Mouse (Mus musculus) fat pad, adult 2 months (tissue): Measurements from ENCODE around the gene Tbc1d23.
"Not testable (repeated sequence)": the region's sequence is repeated elsewhere in the genome, so short reads cannot be mapped to it uniquely, and the experiment has no call there.

Experiments
- DNase-seq: peaks from one replicate; pipeline ENCODE4 v3.0.0-alpha.2; 2011; ENCODE audit warnings: low read depth, low spot score; ENCODE audit errors: extremely low read depth

Gene Tbc1d23

DNA sequence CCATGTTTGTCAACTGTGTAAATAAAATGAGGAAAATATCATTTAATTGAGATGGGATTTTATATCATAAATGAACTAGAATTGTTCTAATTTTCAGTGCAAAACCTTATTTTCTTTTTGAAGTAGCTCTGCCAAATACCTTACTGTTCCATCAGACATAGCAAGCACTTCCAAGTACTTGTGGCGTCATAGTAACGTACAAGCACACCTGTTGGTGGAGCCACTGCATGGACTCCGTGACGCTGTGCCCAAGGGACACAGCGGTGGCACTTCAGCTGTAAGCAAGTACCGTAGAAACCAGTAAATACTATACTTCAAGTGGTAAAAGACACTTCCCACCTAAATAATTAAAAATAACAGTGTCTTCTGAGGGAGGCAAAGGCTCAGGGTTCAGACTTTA lies 10.9 kb downstream of the Tbc1d23 start:
- no peak for DNase-seq

- no peak for DNase-seq
Measured at GRCm38 (mm10) chr16:57215957-57216356, 15.3 kb downstream of the Tbc1d23 start.

DNA sequence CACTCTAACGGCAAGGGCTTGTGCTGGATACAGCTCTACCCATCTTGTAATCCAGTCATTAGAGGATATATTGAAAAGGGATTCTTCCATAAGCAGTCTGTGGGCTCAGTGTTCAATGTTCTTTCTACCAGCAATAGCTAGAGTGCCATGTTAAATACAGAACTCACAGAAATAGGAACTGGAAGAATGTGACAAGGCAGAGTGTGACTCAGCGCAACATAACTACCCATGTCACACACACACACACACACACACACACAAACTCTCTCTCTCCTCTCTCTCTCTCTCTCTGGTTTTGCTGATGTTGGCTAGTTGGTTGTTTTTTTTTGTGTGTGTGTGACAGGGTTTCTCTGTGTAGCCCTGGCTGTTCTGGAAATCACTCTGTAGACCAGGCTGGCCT lies 20.3 kb downstream of the Tbc1d23 start:
- no peak for DNase-seq

GRCm38 (mm10) chr16:57208342-57208741 lies 23.0 kb downstream of the Tbc1d23 start:
- DNase-seq: no peak

DNA sequence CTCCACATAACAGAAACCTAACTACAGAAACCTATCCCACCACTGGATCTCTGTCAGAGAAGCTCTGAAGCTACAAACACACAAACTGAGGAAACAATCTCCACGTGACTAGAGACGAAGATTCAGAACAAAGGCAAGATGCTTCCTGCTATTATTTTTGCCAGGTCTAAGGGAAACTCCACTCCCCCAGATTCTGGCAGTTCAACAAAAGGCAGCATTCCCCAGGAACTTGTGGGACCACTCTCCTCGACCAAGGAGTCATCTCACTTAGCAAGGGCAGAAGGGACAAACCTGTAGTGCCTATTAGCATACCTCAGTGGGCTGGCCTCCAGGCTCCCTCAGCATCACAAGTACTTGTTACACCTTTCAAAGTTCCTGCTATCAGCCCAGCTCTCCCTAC lies 34.0 kb downstream of the Tbc1d23 start:
- DNase-seq: no peak

DNA sequence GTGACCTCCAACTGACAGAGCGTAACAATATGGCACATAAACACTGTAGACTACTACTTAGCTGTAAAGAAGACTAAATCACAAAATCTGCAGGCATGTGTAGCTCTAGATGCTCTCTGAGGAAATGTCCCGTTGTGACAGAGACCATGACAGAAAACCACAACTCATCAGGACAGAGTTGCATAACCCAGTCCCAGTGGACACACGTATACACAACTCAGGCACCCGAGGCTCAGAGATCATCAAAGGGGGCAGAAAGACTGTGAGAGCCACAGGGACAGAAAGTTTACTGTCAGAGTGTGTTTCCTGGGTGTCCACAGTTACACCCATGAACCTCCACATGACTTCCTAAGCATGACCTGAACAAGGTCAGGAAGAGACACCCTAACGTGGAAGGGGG lies 34.7 kb downstream of the Tbc1d23 start:
- no peak for DNase-seq

DNA sequence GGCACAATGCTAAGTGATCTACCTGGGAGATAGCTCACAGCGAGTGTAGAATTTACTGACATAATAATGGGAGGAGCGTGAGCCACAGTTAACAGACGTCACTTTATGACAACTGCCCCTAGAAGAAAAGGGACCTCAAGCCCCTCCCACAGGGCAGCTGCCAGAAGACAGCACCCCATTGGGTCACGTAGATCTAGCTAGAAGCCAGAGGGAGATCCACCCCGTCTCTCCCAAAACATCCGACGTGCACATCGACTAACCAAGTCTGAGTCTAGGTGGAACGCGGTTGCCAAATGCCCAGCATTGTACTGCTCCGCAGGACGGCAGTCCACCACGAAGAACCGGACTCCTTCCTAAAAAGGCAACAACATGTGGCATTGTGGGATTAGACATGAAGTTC lies 40.1 kb downstream of the Tbc1d23 start:
- no peak for DNase-seq

GRCm38 (mm10) chr16:57190390-57190789 lies 40.9 kb downstream of the Tbc1d23 start:
- DNase-seq: no peak

DNA sequence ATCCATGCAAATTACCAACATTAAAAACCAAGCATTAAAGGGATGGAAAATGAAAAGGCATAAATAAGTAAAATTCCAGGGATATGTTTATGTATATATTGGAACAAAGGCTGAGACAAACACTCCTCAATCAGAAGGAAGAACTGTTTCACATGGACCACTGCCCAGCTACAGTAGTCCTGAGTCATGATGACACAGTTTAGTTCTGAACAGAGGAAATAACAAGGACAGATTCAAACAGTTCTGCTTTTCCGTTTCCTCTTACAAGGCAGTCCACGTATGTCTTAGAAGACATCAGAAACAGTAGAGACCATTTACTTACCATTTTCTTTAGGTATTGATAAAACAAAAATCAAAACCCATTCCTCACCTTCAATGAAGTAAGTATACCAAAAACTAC lies 41.8 kb downstream of the Tbc1d23 start:
- DNase-seq: no peak

DNA sequence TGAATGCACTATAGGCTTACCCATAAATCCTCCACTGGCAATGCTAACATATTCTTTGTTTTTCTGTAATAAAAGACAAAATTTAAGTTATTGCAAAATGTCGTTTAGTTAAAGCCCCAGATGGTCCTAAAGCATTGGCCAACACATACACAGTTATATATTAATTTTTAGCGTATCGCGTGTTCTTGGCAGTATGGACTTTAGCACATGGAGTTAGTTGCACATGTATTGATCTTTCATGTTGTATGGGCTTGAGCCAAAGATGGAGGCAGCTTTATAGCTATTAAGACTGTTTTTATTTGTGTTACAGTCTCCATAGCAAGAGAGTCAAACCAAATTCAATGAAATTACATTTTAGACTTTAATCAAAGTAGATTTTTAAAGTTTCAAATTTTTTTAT lies 44.7 kb downstream of the Tbc1d23 start:
- DNase-seq: no peak

DNA sequence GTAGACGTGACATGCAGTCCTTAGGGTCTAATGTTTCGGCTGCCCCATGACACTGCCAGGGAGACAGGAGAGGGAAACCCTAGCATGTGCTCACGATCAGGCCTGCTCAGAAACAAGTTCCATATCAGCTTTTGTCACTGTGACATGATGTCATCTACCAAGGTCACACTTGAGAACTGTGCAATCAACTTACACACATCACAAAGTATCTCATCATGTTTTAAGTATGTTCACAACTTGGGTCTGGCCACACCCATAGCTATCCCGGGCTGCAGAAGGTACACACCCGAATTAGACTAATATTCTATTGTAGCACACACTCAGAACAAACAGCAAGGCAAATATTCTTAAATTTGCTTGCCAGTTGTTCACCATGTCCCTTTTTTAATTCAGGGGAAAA lies 49.3 kb downstream of the Tbc1d23 start:
- DNase-seq: no peak

- no peak for DNase-seq
Measured at GRCm38 (mm10) chr16:57181180-57181579, 50.1 kb downstream of the Tbc1d23 start.

DNA sequence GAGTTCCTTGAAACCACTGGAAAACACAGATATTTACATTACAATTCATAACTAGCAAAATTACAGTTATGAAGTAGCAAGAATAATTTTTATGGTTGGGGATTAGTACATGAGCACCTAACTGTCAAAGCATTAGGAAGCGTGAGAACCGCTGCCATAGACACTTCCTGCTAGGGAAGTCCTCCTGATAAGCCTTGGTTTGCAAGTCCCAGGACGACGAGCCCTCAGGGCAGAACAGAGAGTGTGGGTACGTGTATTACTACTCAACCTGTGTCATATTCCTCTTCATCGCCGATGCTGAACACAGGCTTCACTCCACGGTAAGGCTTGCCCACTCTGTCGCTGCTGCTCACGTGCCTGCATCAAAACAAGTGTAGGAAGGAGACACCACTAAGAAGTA lies 53.6 kb downstream of the Tbc1d23 start:
- DNase-seq: no peak

DNA sequence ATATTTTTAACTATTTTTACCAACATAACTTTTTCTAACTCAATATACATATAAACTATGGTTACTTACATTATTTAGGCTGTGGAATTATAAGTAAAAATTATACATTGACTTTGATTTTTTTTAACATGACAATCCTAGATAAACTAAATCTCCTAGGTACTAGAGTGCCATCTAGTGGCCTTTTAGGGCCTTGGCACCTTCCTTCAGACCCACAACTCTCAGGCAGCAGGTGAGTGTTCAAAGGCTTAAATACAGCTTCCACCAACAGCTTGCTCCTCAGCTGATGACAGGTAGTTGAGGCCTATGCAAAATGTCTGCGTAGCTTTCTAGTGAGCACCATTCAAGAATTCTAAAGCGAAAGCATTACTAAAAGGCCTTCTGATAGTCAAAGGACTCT lies 54.0 kb downstream of the Tbc1d23 start:
- DNase-seq: no peak

GRCm38 (mm10) chr16:57176276-57176675 lies 55.0 kb downstream of the Tbc1d23 start:
- no peak for DNase-seq

DNA sequence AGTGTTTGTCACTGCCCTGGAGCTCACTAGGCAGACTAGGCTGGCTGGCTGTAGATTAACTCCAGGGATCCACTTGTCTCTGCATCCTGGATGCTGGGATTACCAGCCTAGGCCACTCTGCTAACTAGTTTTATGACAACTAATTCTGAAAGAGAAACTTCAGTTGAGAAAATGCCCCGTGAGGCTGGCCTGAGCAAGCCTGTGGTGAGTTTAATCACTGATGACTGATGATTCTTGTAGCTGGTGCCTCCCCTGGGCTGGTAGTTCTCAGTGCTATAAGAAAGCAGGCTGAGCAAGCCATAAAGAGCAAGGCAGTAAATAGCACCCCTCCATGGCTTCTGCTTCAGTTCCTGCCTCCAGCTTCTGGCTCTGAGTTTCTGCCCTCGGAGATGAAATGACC lies 55.6 kb downstream of the Tbc1d23 start:
- DNase-seq: no peak

- not testable (repeated sequence) for DNase-seq
Measured at GRCm38 (mm10) chr16:57174480-57174879, 56.8 kb downstream of the Tbc1d23 start.

- DNase-seq: no peak
Measured at GRCm38 (mm10) chr16:57171570-57171969, 59.7 kb downstream of the Tbc1d23 start.

DNA sequence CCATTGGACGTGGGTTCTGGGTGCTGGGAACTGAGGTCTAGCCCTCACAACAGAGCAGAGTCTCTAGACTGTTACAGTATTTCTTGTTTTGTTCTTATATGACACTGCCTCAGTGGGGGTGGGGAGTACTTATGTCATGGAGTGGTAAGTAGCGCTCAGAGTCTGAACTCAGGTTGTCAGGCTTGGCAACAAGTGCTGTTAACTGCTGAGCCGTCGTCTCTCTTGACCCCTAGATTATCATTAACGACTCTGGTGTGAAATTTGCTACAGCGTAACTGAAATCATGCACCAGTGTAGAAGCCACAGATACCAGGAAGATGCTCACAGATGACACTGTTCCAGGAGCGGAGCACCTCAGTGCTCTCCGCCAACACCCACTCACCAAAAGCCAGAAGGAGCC lies 60.1 kb downstream of the Tbc1d23 start:
- DNase-seq: no peak

DNA sequence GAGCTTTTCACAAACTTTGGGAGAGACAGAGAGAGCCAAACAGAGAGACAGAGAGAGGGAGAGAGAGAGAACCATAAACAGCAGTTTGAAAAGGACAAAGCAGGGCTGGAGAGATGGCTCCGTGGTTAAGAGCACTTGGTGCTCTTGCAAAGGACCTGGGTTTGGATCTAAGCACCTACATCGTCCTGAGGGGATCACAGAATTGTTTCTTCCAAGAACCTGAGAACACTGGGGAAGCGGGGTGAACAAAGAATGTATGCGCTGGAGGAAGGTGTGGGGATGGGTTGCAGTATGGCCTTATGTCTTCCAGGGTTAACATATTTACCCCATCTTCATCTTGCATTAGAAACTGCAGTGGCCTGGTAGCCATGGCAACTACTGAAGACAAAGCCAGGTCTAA lies 63.1 kb downstream of the Tbc1d23 start:
- DNase-seq: no peak

DNA sequence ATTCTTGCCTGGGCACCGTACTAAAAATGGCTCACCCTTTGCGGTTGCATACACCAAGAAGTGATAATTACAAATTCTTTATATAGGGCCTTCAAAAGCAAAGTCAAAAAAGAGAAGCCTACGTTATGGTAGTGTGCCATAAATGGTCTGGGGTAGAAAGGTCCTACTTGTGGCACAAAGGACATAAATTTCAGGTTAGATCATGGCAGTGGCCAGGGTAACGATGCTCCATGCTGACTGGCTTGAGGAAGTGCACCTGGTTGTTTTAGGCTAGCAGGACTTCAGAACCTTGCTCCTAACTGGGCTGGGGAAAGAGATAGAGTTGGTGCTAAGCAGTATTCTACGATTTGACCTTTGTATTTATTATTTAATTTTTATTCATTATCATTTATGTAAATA lies 63.8 kb downstream of the Tbc1d23 start:
- no peak for DNase-seq

DNA sequence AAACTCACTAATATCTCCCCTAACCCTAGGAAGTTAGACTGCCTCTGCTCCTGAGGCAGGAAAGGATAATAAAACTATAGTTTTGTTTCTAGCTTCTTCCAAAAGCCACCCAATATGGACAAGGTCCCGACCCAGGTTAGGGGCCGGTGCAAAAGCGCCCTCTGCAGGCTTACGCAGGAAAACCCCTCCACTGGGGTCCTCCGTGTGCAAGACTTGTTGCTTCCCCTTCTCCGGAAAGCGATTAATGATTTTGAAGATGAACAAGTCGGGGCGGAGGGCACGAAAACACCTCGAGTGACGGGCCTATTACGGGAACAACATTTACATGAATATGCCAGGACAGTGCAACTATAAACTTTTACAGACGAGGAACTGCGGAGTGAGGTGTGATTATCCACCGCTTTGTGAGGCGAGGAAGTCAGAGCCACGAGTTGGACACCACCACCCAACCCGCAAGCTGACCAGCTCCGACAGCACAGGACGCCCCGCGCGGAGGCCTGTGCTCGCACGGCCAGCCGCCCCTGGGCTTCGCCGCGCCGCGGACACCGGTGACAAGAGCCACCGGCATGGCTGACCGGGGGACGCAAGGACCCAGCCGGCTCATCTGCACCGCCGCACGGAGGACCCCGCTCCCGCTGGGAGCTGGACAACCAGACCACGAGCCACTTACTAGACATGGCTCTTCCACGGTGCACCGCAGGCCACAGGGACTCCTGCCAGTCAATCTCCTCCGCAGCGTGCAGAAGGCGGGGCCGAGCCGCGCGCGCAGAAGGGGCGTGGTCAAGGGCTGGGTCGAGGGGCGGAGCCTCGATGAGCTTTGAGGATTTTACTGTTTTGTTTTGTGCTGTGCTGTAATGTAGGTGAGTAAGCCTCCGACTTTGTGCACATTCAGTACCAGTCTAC lies 64.4 kb downstream of the Tbc1d23 start, which contains the start of gene Nit2:
Gene Nit2 (minus strand): TSS at position 731 of the 903 bp plus-strand sequence.
- DNase-seq: no peak

DNA sequence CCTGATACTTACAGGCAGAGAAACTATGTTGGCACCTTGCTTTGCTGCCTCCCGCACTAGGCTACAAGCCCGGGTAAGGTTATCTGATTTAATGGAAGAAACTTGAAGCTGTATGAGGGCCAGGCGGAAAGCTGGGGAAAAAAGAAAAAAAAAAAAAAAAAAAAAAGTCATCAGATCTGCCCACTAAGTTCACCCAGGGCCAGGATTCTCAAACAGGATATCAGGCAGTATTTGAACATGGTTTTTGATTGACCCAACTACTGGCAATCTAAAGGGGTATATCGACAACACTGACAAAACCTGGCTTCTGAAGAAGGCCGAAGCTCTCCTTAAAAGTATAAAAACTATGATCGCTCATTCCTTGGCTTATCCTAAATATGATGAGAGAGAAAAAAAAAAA lies 65.2 kb downstream of the Tbc1d23 start:
- no peak for DNase-seq
